Mouse (Mus musculus) left cerebral cortex, adult 11 months (tissue): ENCODE data around the gene Ilf3.

Experiments
- DNase-seq: peaks from one replicate; pipeline ENCODE4 v3.0.0; 2022; ENCODE audit warnings: low spot score

Gene Ilf3

DNA sequence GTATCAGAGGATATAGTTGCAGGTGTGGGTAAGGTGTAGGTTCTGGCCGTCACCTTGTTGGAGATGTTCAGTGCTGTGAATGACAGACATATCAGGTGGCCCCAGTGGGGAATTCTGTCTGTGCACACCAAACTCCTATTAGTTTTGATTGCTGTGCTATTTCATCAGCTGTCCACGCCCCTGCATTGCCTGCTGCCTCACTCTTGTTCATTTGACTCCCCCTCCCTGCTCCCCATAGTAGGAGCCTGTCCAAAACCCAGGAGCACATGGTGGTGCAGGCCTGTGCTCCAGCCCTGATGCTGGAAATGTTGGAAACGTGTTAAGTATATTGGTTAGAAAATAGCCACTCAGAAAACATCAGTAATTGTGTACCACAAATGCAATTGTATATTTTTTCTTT is 71.8 kb downstream of the Ilf3 start:
- no peak for DNase-seq

DNA sequence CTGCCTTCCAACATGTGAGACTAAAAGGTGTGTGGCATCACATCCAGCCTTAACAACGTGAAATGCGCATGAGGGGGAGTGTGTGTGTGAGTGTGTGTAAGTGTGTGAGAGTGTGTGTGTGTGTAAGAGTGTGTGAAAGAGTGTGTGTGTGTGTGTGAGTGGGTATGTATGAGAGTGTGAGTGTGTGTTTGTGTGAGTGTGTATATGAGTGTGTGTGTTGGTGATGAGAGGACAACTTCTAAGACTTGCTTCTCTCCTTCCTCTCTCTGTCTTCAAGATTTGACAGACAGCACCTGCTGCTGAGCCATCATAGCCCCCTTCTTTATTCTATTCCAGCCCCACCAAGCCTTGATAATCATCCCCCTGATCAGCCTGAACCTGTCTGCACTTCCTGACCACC is 72.2 kb downstream of the Ilf3 start:
- no peak for DNase-seq

GRCm38 (mm10) chr9:21440387-21440786 is 72.7 kb downstream of the Ilf3 start:
- no peak for DNase-seq

DNA sequence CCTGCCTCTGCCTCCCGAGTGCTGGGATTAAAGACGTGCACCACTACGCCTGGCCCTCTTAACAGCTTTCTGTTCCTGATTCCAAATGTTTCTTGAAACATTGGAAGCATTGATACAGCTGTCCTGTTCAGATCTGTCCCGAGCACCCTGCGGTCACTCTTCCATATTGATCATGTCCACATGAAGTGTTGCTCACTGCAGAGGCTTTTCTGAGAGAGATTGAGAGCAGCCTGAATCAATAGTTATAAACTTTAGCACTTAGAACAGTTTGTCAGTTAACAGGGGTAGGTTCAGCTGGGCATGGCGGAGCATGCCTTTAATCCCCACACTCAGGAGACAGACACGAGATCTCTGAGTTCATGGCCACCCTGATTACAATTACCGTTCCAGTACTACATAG is 76.2 kb downstream of the Ilf3 start:
- DNase-seq, result no peak

DNA sequence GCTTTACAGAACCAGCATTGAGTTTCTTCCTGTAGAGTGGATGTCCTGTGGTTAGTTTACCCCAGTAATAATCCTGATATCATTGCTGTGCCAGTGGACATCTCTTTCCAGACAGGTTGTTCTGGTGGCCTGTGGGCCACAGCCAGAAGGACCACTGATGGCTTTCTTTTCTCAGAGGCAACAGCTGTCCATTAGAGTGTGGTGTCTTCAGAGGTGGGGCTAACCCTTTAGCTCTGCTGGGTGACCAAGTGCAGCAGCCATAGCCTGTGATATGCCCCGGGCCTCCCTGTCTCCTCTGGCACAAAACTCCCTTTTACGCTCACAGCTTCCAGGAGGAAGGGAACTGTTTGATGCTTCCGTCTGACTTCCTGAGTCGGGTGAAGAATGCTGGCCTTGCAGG is 76.9 kb downstream of the Ilf3 start:
- DNase-seq, result no peak

DNA sequence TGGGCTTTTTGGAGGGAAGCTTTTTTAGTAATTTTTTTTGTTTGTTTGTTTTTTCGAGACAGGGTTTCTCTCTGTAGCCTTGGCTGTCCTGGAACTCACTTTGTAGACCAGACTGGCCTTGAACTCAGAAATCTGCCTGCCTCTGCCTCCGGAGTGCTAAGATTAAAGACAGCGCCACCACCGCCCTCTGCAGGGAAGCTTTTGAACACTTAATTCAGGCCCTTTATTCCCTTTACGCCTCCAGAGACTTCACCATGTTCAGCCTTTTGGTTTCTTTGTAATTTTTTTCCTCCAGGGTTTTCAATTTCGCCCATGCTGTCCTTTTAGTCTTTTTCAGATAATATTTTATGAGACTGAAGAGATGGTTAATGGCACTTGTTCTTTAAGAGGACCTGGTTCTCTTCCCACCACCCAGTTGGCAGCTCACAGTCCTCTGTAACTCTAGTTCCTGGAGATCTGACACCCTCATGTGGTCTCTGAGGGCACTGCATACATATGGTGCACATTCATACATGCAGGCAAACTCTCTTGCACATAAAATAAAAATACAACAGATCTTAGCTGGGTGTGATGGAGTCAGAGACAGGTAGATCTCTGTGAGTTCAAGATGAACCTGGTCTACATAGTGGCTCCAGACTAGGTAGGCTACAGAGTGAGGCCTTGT is 77.5 kb downstream of the Ilf3 start:
- no peak for DNase-seq

DNA sequence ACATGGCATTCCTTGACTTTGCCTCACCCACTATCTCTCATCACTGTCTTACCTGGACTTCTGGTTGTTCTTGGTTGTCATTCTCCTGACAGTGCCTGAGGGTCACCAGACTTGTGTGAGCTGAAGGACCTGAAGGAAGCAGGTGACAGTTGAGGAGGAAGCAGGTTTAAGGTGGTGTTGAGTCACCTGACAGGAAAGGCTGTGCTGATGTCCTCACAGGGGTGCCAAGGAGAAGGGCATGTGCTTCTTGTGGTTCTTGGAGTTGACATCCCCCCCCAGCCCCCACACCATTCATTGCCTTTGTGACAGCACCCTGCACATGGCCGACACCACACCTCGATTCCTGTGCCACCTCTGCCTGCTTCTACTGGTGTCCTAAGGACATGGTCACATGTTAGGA is 80.1 kb downstream of the Ilf3 start:
- no peak for DNase-seq

GRCm38 (mm10) chr9:21449710-21450109 is 82.0 kb downstream of the Ilf3 start:
- no peak for DNase-seq

GRCm38 (mm10) chr9:21450270-21450669 is 82.6 kb downstream of the Ilf3 start:
- no peak for DNase-seq

GRCm38 (mm10) chr9:21451391-21451790 is 83.7 kb downstream of the Ilf3 start:
- no peak for DNase-seq

DNA sequence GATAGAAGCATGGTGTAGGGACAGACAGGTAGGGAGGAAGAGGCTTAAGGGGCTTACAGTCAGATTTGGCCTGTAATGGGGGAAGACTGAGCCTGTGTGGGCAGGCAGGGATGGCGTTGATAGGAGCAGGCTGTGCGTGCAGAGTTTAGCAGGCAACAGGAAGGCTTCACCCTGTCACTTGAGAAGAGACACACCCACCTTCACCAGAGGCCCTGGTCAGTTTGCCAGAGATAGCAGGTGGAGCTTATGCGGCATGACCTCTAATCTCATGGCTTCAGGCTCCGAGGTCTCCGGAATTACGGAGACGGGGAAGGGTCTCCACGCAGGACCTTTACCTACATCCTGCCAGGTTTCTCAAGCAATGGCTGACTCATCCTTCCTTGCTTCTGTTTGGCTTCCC is 84.2 kb downstream of the Ilf3 start:
- DNase-seq, result no peak

DNA sequence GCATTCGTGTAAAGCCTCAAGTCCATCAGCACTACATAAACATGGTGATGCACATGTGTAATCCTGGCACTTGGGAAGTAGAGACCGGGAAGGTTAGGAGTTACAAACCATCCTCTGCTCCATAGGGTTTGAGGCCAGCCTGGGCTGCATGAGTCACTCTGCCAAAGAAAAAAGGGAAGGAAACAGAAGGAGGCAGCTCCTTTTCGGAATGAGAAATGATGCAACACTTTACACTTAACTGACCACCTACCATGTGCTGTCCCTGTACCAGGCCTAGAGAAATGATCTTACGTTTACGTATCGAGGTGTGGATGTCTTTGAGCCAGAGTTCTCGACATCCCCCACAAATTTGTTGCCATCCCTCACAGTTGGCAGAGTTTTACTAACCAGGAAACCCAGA is 85.3 kb downstream of the Ilf3 start:
- DNase-seq, result no peak

DNA sequence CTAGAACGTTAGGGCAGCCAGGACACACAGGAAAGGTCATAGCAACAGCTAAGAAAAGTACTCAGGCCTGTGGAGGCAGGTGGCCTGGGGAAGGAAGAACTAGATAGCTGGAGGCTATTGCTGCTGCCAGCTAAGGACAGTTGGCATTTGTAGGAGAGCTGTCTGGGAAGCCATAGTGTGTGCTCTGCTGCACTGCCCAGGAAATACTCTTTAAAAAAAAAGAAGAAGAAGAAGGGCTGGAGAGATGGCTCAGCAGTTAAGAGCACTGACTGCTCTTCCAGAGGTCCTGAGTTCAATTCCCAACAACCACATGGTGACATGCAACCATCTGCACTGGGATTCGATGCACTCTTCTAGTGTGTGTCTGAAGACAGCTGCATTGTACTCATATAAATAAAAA is 85.8 kb downstream of the Ilf3 start:
- no peak for DNase-seq

- DNase-seq, result no peak
Observed at GRCm38 (mm10) chr9:21454556-21454955, 86.9 kb downstream of the Ilf3 start.
